Mouse (Mus musculus) brain, embryonic 18.5 days (tissue): ENCODE results near the gene Slc38a11.
A peak's percentile ranks its signal among the peaks of the same experiment; 100 is the strongest.

Source experiments
- DNase-seq: peaks from one replicate; pipeline ENCODE4 v3.0.0-alpha.2; 2012; ENCODE audit warnings: low read depth, low spot score

The Slc38a11 gene

GRCm38 (mm10) chr2:65363828-65364497, at the start of gene Slc38a11:
Gene Slc38a11, minus strand, starts transcription at chr2:65364034.
- no peak for DNase-seq

GRCm38 (mm10) chr2:65407110-65407509, 43.3 kb upstream of the Slc38a11 start:
- DNase-seq = no peak

- DNase-seq = no peak
Measured at GRCm38 (mm10) chr2:65405407-65405806, 41.6 kb upstream of the Slc38a11 start.

- no peak for DNase-seq
Measured at GRCm38 (mm10) chr2:65402001-65402400, 38.2 kb upstream of the Slc38a11 start.

- DNase-seq = no peak
Measured at GRCm38 (mm10) chr2:65399938-65400337, 36.1 kb upstream of the Slc38a11 start.

GRCm38 (mm10) chr2:65396128-65396527, 32.3 kb upstream of the Slc38a11 start:
- DNase-seq = peak; percentile 43

- no peak for DNase-seq
Measured at GRCm38 (mm10) chr2:65393061-65393460, 29.2 kb upstream of the Slc38a11 start.

- no peak for DNase-seq
Measured at GRCm38 (mm10) chr2:65391322-65391721, 27.5 kb upstream of the Slc38a11 start.

GRCm38 (mm10) chr2:65384815-65385214, 21.0 kb upstream of the Slc38a11 start:
- DNase-seq = no peak

GRCm38 (mm10) chr2:65382485-65382884, 18.7 kb upstream of the Slc38a11 start:
- DNase-seq = no peak

GRCm38 (mm10) chr2:65378425-65378824, 14.6 kb upstream of the Slc38a11 start:
- DNase-seq = no peak

GRCm38 (mm10) chr2:65374410-65374809, 10.6 kb upstream of the Slc38a11 start:
- no peak for DNase-seq

GRCm38 (mm10) chr2:65373076-65373475, 9.2 kb upstream of the Slc38a11 start:
- DNase-seq = no peak

- no peak for DNase-seq
Measured at GRCm38 (mm10) chr2:65360736-65361475, 2.9 kb downstream of the Slc38a11 start.

GRCm38 (mm10) chr2:65347367-65347766, 16.5 kb downstream of the Slc38a11 start:
- no peak for DNase-seq

GRCm38 (mm10) chr2:65346915-65347314, 16.9 kb downstream of the Slc38a11 start:
- no peak for DNase-seq

- DNase-seq = no peak
Measured at GRCm38 (mm10) chr2:65346037-65346436, 17.8 kb downstream of the Slc38a11 start.

- DNase-seq = no peak
Measured at GRCm38 (mm10) chr2:65342057-65342456, 21.8 kb downstream of the Slc38a11 start.

- DNase-seq = no peak
Measured at GRCm38 (mm10) chr2:65340839-65341238, 23.0 kb downstream of the Slc38a11 start.

- DNase-seq = peak; percentile 43
Measured at GRCm38 (mm10) chr2:65337378-65338140, 26.3 kb downstream of the Slc38a11 start.

- DNase-seq = no peak
Measured at GRCm38 (mm10) chr2:65336608-65337007, 27.2 kb downstream of the Slc38a11 start.

- DNase-seq = no peak
Measured at GRCm38 (mm10) chr2:65334091-65334490, 29.7 kb downstream of the Slc38a11 start.
